Mouse (Mus musculus) cortical plate, adult 2 months (tissue): ENCODE measurements around the gene Sbk3.

Experiments
- CTCF ChIP-seq: fragments of 200-500 bp; IDR thresholded peaks from 2 replicates; pipeline ENCODE4 v1.5.1; 2011; ENCODE audit warnings: mild to moderate bottlenecking, control low read depth, low read length; ENCODE audit not compliant: insufficient read depth; ENCODE audit errors: extremely low read depth
- POLR2A ChIP-seq: fragments of 200-500 bp; IDR thresholded peaks from 2 replicates; pipeline ENCODE4 v1.6.1; 2011; ENCODE audit warnings: mild to moderate bottlenecking, low read length, control low read depth; ENCODE audit not compliant: insufficient read depth; ENCODE audit errors: extremely low read depth

GRCm38 (mm10) chr7:4920976-4921823 lies 49.8 kb downstream of the Sbk3 start:
- TF ChIP-seq CTCF (no peak), POLR2A (no peak)
